Mouse (Mus musculus): ENCODE data around the gene Gm17651.

DNA sequence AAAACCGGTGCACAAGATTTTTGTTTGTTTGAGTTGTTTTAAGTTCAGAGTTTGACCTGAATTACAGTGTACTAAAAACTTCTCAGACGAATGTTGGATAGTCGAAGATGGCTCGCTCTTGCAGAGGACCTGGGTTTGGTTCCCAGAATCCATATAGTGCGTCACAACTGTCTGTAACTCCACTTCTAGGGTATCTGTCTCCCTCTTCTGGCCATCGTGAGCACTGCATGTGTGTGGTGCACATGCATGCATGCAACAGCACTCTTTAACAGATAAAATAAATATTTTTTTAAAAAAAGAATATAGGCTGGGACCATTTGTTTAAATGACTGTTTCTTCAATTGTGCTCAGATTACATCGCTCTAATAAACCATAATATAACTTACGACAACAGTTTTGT lies 19.6 kb downstream of the Gm17651 start:
- TF ChIP-seq CTCF (conservative IDR thresholded peaks at IDR 0.05; ENCODE audit: insufficient read depth, insufficient read length, low read depth, low read length), result peak; percentile 66
- TF ChIP-seq POLR2A (IDR thresholded peaks at IDR 0.05; ENCODE audit: low read depth, low read length), result no peak

All from kidney, adult 2 months (tissue).